8 mouse cellular contexts compared by ENCODE assay signal in genomic region chr6:124740211-124740887, GRCm38 (mm10). TPM values are rescaled to one million over a fixed set of nuclear protein-coding genes. Genes with fewer than 3 reads are reported as not detected.
DNase-seq lines count a peak whose midpoint lies in the region; ATAC-seq and TF ChIP-seq lines count a peak whose summit lies in the region.

No protein-coding gene starts in this region.

- no peak for TF ChIP-seq EP300 in ES-Bruce4 (IDR thresholded peaks at IDR 0.05; ENCODE audit: insufficient read depth, low read depth, low read length)

- H3K9me3 ChIP-seq in heart, embryonic 11.5 days (replicated peaks; ENCODE audit: control insufficient read depth, low read length) = no peaks in the 10 kb centered on the region
- H3K9me3 ChIP-seq in ES-Bruce4 (replicated peaks; ENCODE audit: control insufficient read depth, insufficient read depth, low read length, poor library complexity, severe bottlenecking) = no peaks in the 10 kb centered on the region
- H3K9me3 ChIP-seq in heart, embryonic 16.5 days (replicated peaks; ENCODE audit: control insufficient read depth, low read length) = no peaks in the 10 kb centered on the region
- no peaks in the 10 kb centered on the region for H3K9me3 ChIP-seq in limb, embryonic 12.5 days
- no peaks in the 10 kb centered on the region for H3K9me3 ChIP-seq in midbrain, embryonic 14.5 days (ENCODE audit: control insufficient read depth, low read length)

- intact Hi-C loops in heart, postnatal 14 days (cut with DNase I) = loop anchor here (1.0 to 5.0 kb wide), 3 partner anchors 16 to 38 kb away; partner anchors contain the start of genes Atn1, Emg1, Gm45234 and Phb2

- TF ChIP-seq POLR2A in ES-Bruce4 (IDR thresholded peaks at IDR 0.05; ENCODE audit: insufficient read depth, low read length) = no peak

- ATAC-seq in heart, embryonic 11.5 days (replicated peaks; ENCODE audit: insufficient number of reproducible peaks, low FRiP score, low TSS enrichment) = peak; percentile 24
- ATAC-seq in heart, embryonic 16.5 days (replicated peaks; ENCODE audit: extremely low read depth, insufficient read depth, low FRiP score) = peak; percentile 10
- peak; percentile 43; the same call in 1 of the 2 replicates for ATAC-seq in limb, embryonic 12.5 days (ENCODE audit: insufficient number of reproducible peaks, insufficient read depth, low FRiP score, low TSS enrichment, low read depth)
- peak; percentile 25 for ATAC-seq in midbrain, embryonic 14.5 days (ENCODE audit: low FRiP score, low TSS enrichment)

- H3K27me3 ChIP-seq in heart, embryonic 11.5 days (ENCODE audit: control insufficient read depth, insufficient read depth, low read length) = no peaks in the 10 kb centered on the region
- no peaks in the 10 kb centered on the region for H3K27me3 ChIP-seq in ES-Bruce4 (ENCODE audit: control insufficient read depth, insufficient read depth, low read length, poor library complexity, severe bottlenecking)
- no peaks in the 10 kb centered on the region for H3K27me3 ChIP-seq in heart, embryonic 16.5 days (ENCODE audit: control insufficient read depth, insufficient read depth, low read length)
- H3K27me3 ChIP-seq in limb, embryonic 12.5 days = no peaks in the 10 kb centered on the region
- no peaks in the 10 kb centered on the region for H3K27me3 ChIP-seq in midbrain, embryonic 14.5 days (ENCODE audit: control insufficient read depth, insufficient read depth, low read length)

- H3K9ac ChIP-seq in heart, embryonic 11.5 days (ENCODE audit: low read depth, low read length) = peak overlapping the region; percentile 92
- peak overlapping the region; percentile 70 for H3K9ac ChIP-seq in ES-Bruce4 (ENCODE audit: low read depth, poor library complexity, severe bottlenecking)
- peak overlapping the region; percentile 92 for H3K9ac ChIP-seq in heart, embryonic 16.5 days (ENCODE audit: low read length)
- H3K9ac ChIP-seq in limb, embryonic 12.5 days (replicated peaks) = peak overlapping the region; percentile 90
- H3K9ac ChIP-seq in midbrain, embryonic 14.5 days (replicated peaks; ENCODE audit: low read length) = peak overlapping the region; percentile 94

- peaks cover 3% of the 10 kb centered on the region; the same call in 1 of the 2 replicates for H3K36me3 ChIP-seq in heart, embryonic 11.5 days (ENCODE audit: control insufficient read depth, insufficient read depth, low read length)
- H3K36me3 ChIP-seq in ES-Bruce4 (ENCODE audit: control insufficient read depth, insufficient read depth, low read length, poor library complexity, severe bottlenecking) = no peaks in the 10 kb centered on the region
- peaks cover 10% of the 10 kb centered on the region for H3K36me3 ChIP-seq in heart, embryonic 16.5 days (ENCODE audit: control insufficient read depth, insufficient read depth)
- peaks cover 38% of the 10 kb centered on the region for H3K36me3 ChIP-seq in limb, embryonic 12.5 days
- H3K36me3 ChIP-seq in midbrain, embryonic 14.5 days (ENCODE audit: control insufficient read depth, insufficient read depth, low read length) = peaks cover 36% of the 10 kb centered on the region

- H3K27ac ChIP-seq in heart, embryonic 11.5 days (ENCODE audit: low read depth, low read length) = peak overlapping the region; percentile 99
- peak overlapping the region; percentile 71 for H3K27ac ChIP-seq in ES-Bruce4 (ENCODE audit: insufficient read depth, low read length)
- H3K27ac ChIP-seq in heart, embryonic 16.5 days (ENCODE audit: low read length) = peak overlapping the region; percentile 99
- peak overlapping the region; percentile 100 for H3K27ac ChIP-seq in limb, embryonic 12.5 days
- H3K27ac ChIP-seq in midbrain, embryonic 14.5 days (replicated peaks; ENCODE audit: low read depth, low read length) = peak overlapping the region; percentile 99

- under 1% methylated on average over 29 of the region's 29 CpGs for WGBS in heart, embryonic 11.5 days (ENCODE audit: insufficient replicate concordance)
- under 1% methylated on average over 26 of the region's 29 CpGs for WGBS in heart, embryonic 16.5 days
- WGBS in limb, embryonic 12.5 days = under 1% methylated on average over 29 of the region's 29 CpGs
- under 1% methylated on average over 29 of the region's 29 CpGs for WGBS in midbrain, embryonic 14.5 days

- peak; percentile 30 for TF ChIP-seq CTCF in ES-Bruce4 (IDR thresholded peaks at IDR 0.05; ENCODE audit: low read depth, low read length)

- peaks cover 24% of the 10 kb centered on the region for H3K4me1 ChIP-seq in heart, embryonic 11.5 days (ENCODE audit: control insufficient read depth, insufficient read depth, low read length)
- H3K4me1 ChIP-seq in ES-Bruce4 (ENCODE audit: control insufficient read depth, insufficient read depth, low read length) = peaks cover 2% of the 10 kb centered on the region
- H3K4me1 ChIP-seq in heart, embryonic 16.5 days (ENCODE audit: control insufficient read depth, insufficient read depth, low read length) = peaks cover 26% of the 10 kb centered on the region
- H3K4me1 ChIP-seq in limb, embryonic 12.5 days (replicated peaks) = peaks cover 32% of the 10 kb centered on the region
- H3K4me1 ChIP-seq in midbrain, embryonic 14.5 days (ENCODE audit: control insufficient read depth, insufficient read depth, low read length) = peaks cover 28% of the 10 kb centered on the region

- peak overlapping the region; percentile 61 for H3K4me3 ChIP-seq in heart, embryonic 11.5 days (ENCODE audit: low read depth, low read length)
- peak overlapping the region; percentile 78 for H3K4me3 ChIP-seq in ES-Bruce4 (ENCODE audit: low read depth, low read length)
- peak overlapping the region; percentile 75 for H3K4me3 ChIP-seq in heart, embryonic 16.5 days (ENCODE audit: low read length)
- peak overlapping the region; percentile 57 for H3K4me3 ChIP-seq in limb, embryonic 12.5 days (replicated peaks)
- H3K4me3 ChIP-seq in midbrain, embryonic 14.5 days (replicated peaks; ENCODE audit: low read depth, low read length) = peak overlapping the region; percentile 70

- peak overlapping the region; percentile 90 for H3K4me2 ChIP-seq in heart, embryonic 11.5 days
- peak overlapping the region; percentile 78 for H3K4me2 ChIP-seq in heart, embryonic 16.5 days (ENCODE audit: low read depth, low read length)
- H3K4me2 ChIP-seq in limb, embryonic 12.5 days = peak overlapping the region; percentile 73
- peak overlapping the region; percentile 77 for H3K4me2 ChIP-seq in midbrain, embryonic 14.5 days (ENCODE audit: low read length)

- DNase-seq in heart, postnatal 14 days = no peak
- peak; percentile 73 for DNase-seq in cerebellum, adult 9-11 months
- peak; percentile 74 for DNase-seq in midbrain, embryonic 14.5 days
- no peak for DNase-seq in frontal cortex, adult 2 months (ENCODE audit: extremely low spot score in 1 of 2, low spot score in 1 of 2)

RNA-seq across cellular contexts. Expression of gene Grcc10, which starts 0.8 kb away (rescaled TPM):
- 352 and 380 TPM in 2 replicates for polyA plus RNA-seq in heart, embryonic 11.5 days (2014; fragmentation: Nextera tagmentation; extraction: Ambion mirVana)
- 100 to 1,000 TPM; 323 to 327 TPM for total RNA-seq in heart, postnatal 14 days (2021)
- polyA plus RNA-seq in ES-Bruce4 (2011; ENCODE audit: insufficient read depth, insufficient read length, low read depth, missing spikeins) = 93.5 and 105 TPM in 2 replicates
- polyA plus RNA-seq in heart, embryonic 16.5 days (2015; fragmentation: Nextera tagmentation; extraction: Ambion mirVana) = 429 and 447 TPM in 2 replicates
- 479 and 511 TPM in 2 replicates for polyA plus RNA-seq in limb, embryonic 12.5 days (2016; fragmentation: Nextera tagmentation; extraction: Ambion mirVana)
- 689 and 844 TPM in 2 replicates for polyA plus RNA-seq in midbrain, embryonic 14.5 days (2014; fragmentation: Nextera tagmentation; extraction: Ambion mirVana)
- 383 and 401 TPM in 2 replicates for polyA plus RNA-seq in frontal cortex, adult 2 months (2012; rRNA removed)

RNA-seq across cellular contexts. Expression of gene Ptpn6, which starts 1.8 kb away (rescaled TPM):
- polyA plus RNA-seq in heart, embryonic 11.5 days (2014; fragmentation: Nextera tagmentation; extraction: Ambion mirVana) = 4.8 and 6.9 TPM in 2 replicates
- total RNA-seq in heart, postnatal 14 days (2021) = 1 to 10 TPM; 4.2 to 8.5 TPM
- polyA plus RNA-seq in ES-Bruce4 (2011; ENCODE audit: insufficient read depth, insufficient read length, low read depth, missing spikeins) = 15.4 and 32.3 TPM in 2 replicates
- 14.6 and 31.3 TPM in 2 replicates for polyA plus RNA-seq in heart, embryonic 16.5 days (2015; fragmentation: Nextera tagmentation; extraction: Ambion mirVana)
- 6.0 and 6.4 TPM in 2 replicates for polyA plus RNA-seq in limb, embryonic 12.5 days (2016; fragmentation: Nextera tagmentation; extraction: Ambion mirVana)
- 2.1 and 5.6 TPM in 2 replicates for polyA plus RNA-seq in midbrain, embryonic 14.5 days (2014; fragmentation: Nextera tagmentation; extraction: Ambion mirVana)
- polyA plus RNA-seq in frontal cortex, adult 2 months (2012; rRNA removed) = 5.1 and 7.1 TPM in 2 replicates

RNA-seq across cellular contexts. Expression of gene Gm45234, which starts 15.5 kb away (rescaled TPM):
- polyA plus RNA-seq in heart, embryonic 11.5 days (2014; fragmentation: Nextera tagmentation; extraction: Ambion mirVana) = not detected in 2 replicates
- total RNA-seq in heart, postnatal 14 days (2021) = 1 to 10 TPM in 1 of 2 experiments, not detected in 1; 1.5 TPM
- polyA plus RNA-seq in ES-Bruce4 (2011; ENCODE audit: insufficient read depth, insufficient read length, low read depth, missing spikeins) = 0.59 TPM in 1 of 2 replicates, not detected in the other
- polyA plus RNA-seq in heart, embryonic 16.5 days (2015; fragmentation: Nextera tagmentation; extraction: Ambion mirVana) = not detected in 2 replicates
- not detected in 2 replicates for polyA plus RNA-seq in limb, embryonic 12.5 days (2016; fragmentation: Nextera tagmentation; extraction: Ambion mirVana)
- polyA plus RNA-seq in midbrain, embryonic 14.5 days (2014; fragmentation: Nextera tagmentation; extraction: Ambion mirVana) = not detected in 2 replicates
- not detected in 2 replicates for polyA plus RNA-seq in frontal cortex, adult 2 months (2012; rRNA removed)

RNA-seq across cellular contexts. Expression of gene Atn1, which starts 16.0 kb away (rescaled TPM):
- 7.4 and 9.5 TPM in 2 replicates for polyA plus RNA-seq in heart, embryonic 11.5 days (2014; fragmentation: Nextera tagmentation; extraction: Ambion mirVana)
- 10 to 100 TPM; 48.1 to 48.9 TPM for total RNA-seq in heart, postnatal 14 days (2021)
- polyA plus RNA-seq in ES-Bruce4 (2011; ENCODE audit: insufficient read depth, insufficient read length, low read depth, missing spikeins) = 32.0 and 35.2 TPM in 2 replicates
- 9.4 and 10.4 TPM in 2 replicates for polyA plus RNA-seq in heart, embryonic 16.5 days (2015; fragmentation: Nextera tagmentation; extraction: Ambion mirVana)
- 17.1 and 17.4 TPM in 2 replicates for polyA plus RNA-seq in limb, embryonic 12.5 days (2016; fragmentation: Nextera tagmentation; extraction: Ambion mirVana)
- polyA plus RNA-seq in midbrain, embryonic 14.5 days (2014; fragmentation: Nextera tagmentation; extraction: Ambion mirVana) = 24.4 and 32.3 TPM in 2 replicates
- 75.6 and 84.2 TPM in 2 replicates for polyA plus RNA-seq in frontal cortex, adult 2 months (2012; rRNA removed)

RNA-seq across cellular contexts. Expression of gene Phb2, which starts 28.2 kb away (rescaled TPM):
- 335 and 336 TPM in 2 replicates for polyA plus RNA-seq in heart, embryonic 11.5 days (2014; fragmentation: Nextera tagmentation; extraction: Ambion mirVana)
- 100 to 1,000 TPM; 326 to 358 TPM for total RNA-seq in heart, postnatal 14 days (2021)
- 329 and 331 TPM in 2 replicates for polyA plus RNA-seq in ES-Bruce4 (2011; ENCODE audit: insufficient read depth, insufficient read length, low read depth, missing spikeins)
- 347 and 355 TPM in 2 replicates for polyA plus RNA-seq in heart, embryonic 16.5 days (2015; fragmentation: Nextera tagmentation; extraction: Ambion mirVana)
- polyA plus RNA-seq in limb, embryonic 12.5 days (2016; fragmentation: Nextera tagmentation; extraction: Ambion mirVana) = 358 and 367 TPM in 2 replicates
- polyA plus RNA-seq in midbrain, embryonic 14.5 days (2014; fragmentation: Nextera tagmentation; extraction: Ambion mirVana) = 249 and 250 TPM in 2 replicates
- polyA plus RNA-seq in frontal cortex, adult 2 months (2012; rRNA removed) = 107 and 108 TPM in 2 replicates

Comparison
In these comparisons a context has a peak if more than half of its experiments do, and no peak if none do; other contexts are left out.
1. DNase-seq: peak in cerebellum, adult 9-11 months (single experiment) and midbrain, embryonic 14.5 days (single experiment); none in heart, postnatal 14 days (0 of 2) and frontal cortex, adult 2 months (0 of 2).
2. Peak in every context shown above with its lines, with median percentiles within 50 percentile points of each other: ATAC-seq, H3K27ac ChIP-seq, H3K4me2 ChIP-seq, H3K4me3 ChIP-seq and H3K9ac ChIP-seq.